Mouse (Mus musculus) gastrocnemius, adult 8-10 months (tissue): ENCODE data around the gene Cd163l1. TPM values are rescaled to one million over a fixed set of nuclear protein-coding genes. Genes with fewer than 3 reads are reported as not detected.

ENCODE experiments used
- DNase-seq, 2 experiments: peaks; one replicate each; pipeline ENCODE4 v3.0.0; 2022; ENCODE audit warnings: low spot score in 2 of 2
- total RNA-seq, 4 experiments: library from RNA; stranded (reverse); gene quantifications; 2 replicates each; pipeline ENCODE4 v1.2.4; 2022

The Cd163l1 gene
- not detected for total RNA-seq

DNA sequence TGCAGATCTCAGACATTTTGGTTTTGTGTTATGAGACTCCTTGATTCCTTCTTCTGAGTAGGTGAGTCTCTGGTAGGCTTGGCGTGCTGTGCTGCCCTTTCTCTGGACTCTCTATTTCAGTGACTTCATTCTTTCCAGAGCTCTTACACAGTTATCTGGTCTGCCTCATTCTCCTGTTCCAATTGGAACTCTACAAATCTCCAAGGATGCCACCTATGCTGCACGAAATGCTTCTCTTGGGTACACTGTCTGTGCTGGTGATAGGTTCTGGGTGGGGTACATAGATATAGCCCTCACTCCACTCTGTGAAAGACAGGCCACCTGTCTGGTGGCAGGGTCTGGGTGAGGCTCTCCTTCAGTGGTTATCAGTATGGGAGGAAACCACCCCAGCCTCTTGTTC is at the start of gene Cd163l1:
TSS of gene Cd163l1 (plus strand) at position 301 of the 400 bp plus-strand sequence.
- DNase-seq, result no peak

DNA sequence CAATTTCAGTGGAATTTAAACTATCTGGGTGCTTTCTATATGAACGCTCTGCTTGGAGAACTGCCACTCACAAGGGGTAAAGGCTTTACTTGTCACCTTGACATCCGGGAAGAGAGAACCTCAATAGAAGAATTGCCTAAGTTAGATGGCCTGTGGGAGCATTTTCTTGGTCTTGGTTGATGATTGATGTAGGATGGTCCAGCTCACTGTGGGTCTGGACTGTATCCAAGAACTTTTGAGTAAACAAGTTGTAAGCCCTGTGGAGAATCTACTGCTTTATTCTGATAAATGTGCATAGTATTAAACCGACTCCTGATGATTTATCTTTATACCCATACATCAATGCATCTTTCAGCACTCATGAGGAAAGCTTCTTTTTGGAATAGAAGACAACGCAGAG is 48.7 kb upstream of the Cd163l1 start:
- DNase-seq, result no peak

DNA sequence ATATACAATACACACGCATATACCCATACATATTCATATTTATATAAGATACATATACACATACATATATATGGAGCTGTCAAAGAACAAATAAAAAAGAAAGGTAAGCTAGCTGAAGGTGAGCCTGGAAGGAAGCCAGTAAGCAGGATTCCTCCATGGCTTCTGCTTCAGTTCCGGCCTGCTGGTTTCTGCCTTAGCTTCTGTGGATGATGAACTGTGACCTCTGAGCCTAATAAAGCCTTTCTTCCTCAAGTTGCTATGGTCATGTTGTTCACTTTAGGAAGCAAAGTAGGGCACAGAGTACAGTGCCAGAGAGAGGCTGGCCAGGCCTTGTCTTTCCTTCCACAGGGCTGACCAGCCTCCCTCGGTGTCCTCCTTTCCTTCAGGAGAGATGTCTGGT is 47.2 kb upstream of the Cd163l1 start:
- DNase-seq, result no peak

DNA sequence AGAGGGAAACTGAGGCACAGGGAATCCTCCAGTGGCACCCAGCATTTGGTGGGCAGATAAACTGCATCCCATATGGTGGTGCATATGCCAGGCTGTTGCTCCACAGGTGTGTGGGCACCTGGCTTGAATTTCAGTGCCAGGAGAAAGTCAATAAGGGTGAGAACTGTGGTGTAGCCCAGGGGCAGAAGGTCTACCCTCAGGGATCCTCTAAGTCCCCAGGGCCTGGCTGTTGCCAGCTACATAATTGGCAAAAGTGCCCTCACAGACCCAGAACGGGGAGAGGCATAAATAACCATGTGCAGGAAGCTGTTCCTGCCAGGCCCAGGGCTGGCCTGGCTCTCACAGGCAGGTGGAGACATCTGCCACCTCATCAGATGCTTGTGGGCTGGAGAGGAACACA is 45.1 kb upstream of the Cd163l1 start, which contains the start of gene Olfr523:
TSS of gene Olfr523 (plus strand) at position 282 of the 400 bp plus-strand sequence.
- DNase-seq, result no peak

DNA sequence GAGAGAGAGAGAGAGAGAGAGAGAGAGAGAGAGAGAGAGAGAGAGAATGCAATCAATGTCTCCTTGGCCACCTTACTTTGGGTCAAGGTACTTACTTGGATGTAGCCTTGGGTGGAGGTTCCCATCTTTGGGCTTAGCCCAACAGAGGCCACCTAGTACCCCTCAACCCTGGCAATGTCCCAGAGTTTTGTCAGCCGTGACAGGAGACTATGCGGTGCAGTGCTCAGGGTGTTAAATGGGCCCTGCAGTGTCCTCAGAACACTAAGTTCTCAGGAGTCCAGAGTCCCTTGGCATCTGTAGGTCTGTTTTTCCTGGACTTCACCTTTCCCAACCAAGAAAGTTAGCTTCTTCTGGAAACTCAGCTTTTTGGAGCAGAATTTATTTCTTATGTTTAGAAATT is 38.9 kb upstream of the Cd163l1 start:
- DNase-seq, result no peak

DNA sequence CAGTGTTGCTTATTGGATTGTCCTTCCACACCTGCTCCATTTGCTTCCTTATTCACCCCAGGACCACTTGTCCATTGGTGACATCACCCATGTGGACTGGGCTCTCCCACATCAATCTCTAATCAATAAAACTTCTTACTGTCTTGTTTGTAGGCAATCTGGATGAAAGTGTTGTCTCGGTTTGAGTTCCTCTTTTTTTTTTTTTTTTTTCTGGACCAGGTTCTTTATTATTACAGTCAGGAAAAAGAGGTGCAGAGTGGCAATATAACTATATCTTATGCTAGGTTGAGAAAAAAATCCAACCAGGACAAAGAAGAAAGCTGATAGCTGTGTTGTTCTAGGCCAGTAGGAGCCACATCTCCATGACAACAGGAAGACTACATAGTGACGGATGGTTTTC is 37.4 kb upstream of the Cd163l1 start:
- no peak for DNase-seq

DNA sequence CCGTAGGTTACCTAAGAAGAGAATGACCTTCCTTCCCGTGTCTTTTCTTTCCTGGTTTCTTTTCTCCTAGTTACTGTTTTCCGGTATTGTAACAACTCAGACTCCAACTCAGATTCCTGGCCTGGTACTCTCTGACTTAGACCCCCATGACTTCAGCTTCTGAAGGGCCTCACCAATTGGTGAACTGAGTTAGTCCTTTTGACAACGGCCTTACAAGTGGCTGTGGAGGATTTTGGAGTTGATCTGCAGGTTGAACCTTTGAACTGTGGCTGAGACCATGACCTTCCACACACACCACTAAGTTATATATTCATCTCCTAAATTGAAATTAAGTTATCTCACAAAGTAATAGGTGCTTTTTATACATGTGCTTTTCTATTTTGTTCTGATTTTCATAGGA is 33.9 kb upstream of the Cd163l1 start:
- no peak for DNase-seq

DNA sequence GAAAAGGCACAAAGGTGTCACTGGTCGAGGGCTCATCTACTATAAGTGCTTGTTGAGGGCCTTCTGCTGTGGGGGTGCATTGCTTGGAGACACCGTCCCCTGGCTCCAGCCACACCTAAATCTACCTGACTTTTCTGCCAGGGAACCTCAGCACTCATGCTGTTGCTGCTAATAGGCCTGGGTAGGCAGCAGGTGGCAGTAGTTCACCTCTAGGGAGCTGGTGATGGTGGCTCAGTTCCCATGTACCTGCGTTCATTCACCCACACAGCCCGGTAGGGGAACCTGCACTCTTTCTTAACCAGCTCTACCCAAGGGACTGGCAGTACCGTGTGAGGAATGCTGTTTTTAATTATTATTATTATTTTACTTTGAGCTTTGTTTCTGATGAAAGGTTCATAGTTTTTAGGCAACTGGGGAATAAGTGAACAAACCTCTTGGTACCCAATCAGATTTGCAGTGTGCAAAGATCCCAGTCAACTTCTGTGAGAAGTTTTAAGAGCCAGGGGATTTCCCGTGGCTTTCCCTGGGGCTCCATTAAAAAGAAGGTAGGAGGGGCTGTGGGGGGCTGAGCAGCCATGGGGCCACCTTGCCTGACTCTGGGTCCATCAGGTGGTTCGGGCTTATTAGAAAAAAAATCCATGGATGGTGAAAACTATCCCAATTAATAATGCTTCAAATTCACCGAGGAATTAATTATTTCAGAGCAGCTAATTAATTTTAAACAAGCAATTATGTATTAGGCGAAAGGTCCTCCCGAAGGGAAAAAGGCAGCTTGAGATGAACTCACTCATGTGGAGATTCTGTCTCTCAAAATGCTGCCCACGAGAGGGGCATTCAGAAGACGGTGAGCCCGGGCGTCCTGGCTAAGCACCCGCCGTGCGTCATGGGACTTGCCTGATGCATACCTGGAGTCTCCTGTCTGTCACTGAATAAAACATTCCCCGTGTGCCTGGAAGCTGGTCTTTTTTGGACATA is 31.1 kb upstream of the Cd163l1 start:
- no peak for DNase-seq

DNA sequence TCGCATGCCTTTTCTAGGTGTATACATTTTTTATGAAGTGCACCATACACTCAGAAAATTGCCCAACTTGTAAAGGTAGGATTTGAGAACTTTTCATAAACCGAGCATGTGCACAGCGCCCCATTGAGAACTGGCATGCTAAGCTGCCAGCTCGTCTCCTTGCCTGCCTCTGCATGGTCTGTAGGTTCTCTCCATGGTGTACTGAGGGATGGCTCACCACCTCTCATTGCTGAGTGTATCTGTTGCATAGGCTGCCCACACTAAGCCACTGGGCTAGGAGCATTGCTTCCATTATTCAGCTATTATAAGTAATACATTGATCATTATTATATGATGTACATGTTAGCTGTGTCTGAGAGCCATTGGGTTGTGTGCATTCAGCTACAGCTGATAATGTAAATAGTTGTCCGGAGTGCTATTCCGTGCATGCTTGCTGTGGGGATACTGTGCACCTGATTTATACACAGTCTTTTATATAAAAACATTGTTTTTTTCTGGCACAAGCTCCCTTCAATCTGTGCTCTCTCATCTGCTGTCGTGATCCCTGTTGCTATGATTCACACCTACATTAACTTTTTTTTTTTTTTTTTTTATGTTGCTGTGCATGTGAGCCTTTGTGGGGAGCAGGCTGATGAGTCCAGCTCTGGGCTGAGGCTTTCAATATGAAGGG is 30.2 kb upstream of the Cd163l1 start:
- no peak for DNase-seq

DNA sequence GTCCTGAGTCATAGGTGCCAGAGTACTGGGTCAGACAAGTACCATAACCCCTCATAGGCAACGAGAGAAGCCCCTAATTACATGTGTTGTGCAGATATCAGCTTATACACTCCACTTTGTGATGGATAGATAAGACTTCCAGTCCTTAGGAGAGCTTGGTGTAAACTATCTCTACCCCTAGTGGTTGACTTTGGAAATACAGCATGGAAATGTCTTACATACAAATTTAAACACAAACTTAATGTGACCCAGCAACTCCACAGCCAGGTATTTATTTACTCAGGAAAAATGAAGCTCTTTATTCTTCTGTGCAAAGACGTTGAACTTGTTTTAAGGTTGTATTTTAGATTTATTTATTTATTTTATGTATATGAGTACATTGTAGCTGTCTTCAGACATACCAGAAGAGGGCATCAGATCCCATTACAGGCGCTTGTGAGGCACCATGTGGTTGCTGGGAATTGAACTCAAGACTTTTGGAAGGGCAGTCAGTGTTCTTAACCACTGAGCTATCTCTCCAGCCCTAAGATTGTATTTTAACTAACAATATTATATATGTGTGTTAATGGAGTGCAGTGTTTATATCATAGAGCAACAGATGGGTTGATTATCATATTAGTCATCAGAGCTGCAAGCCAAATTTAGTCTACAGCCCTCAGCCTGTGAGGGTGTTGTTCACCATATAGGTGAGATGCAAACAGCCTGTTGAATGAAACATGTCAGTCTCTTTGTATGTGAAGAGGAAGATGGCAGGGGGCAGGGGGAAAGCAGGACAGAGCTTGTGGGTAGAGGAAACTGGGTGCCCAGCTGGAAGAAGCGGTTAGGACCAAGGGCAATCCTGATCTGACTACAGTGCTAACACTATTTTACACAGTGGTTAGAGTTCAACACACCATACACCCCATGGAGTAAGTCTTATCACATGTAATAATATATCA is 29.4 kb upstream of the Cd163l1 start:
- no peak for DNase-seq

DNA sequence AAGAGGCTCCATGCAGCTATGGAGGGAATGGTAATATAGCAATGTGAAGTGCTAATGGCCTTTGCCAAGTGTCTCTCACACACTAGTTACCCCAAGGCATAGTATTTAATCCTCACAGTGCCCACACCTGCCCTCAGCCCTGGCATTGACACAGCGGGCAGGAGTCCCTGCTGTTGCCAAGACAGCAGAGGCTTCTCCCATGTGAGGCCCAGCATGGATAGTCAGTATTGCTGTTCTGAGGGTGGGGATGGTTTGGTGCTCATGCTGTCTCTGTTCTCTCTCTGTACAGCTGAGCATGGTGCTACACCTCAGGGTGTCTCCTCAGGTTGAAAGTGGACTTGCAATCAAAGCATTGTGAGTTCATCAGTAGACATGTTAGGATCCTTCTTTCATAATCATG is 27.6 kb upstream of the Cd163l1 start:
- no peak for DNase-seq

DNA sequence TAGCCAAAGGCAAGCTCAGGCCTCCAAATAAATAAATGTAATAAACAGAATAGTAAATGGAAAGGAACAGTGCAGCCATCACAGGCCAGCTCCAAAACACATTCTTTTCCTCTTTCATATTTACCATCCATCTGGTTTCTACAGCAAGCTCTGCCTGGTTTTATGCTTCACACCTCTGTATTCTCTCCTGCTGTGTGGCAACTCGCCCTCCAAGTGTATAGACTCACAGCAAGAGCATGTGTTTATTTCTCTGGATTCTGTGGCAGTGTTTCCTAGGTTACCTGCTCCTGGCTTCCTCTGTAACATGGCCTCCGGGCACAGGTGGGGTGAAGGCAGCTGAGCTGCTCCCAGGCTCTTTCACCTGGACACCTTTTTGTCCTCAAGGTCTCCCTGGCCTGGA is 25.6 kb upstream of the Cd163l1 start:
- DNase-seq, result no peak

DNA sequence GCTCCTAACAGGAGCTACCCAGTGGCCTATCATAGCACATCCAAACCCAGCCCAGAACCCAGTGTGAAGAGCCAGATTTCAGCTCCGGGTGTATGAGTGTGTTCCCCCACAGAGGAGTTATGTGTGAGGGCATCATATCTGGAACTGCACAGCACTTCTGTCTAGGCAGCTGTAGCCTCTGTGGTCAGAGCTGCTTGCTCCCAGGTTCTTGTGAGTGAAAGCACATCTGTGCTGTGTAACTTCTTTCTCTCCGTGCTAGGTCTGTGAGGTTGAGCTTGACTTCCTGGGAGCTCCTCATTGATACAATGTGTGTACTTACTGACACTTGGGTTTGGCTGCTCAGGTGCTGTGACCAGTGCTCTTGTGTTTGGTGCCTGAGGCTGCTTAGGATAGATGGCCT is 25.2 kb upstream of the Cd163l1 start:
- no peak for DNase-seq

DNA sequence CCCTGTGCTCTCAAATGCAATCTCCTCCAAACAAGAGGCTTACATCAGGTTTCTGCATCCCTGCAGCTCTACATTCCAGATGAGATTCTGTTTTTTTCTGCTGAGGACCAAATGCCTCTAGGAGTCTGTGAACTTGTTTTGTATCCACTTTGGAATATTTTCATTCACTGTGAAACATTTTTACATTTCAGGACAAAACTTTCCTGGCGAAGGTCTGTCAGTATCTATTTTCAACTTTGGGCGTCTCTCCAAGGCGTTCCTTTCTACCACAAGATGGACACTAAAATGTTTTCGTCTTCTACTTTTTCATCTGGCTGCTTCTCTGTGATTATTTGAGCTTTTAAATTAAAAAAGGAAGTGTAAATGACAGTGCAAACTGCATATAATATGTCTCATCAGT is 24.0 kb upstream of the Cd163l1 start:
- DNase-seq, result no peak

DNA sequence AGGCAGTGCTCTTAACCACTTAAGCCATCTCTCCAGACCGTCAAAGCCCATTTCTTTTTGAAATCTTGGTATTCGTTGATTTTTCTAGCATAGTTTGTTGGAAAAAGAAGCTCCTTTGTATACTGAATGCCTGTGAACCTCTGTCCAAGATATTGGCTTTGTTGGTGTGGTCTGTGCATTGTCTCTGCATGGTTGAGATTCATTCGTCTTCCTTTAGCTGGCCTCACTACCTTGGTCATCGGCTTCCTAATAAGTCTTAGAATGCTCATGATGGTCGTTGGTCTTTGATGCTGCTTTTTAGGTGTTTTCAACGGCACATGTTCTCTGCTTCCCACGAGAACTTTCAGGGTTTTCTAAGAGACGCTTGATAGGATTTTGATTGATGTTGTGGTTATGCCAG is 22.1 kb upstream of the Cd163l1 start:
- DNase-seq, result no peak

DNA sequence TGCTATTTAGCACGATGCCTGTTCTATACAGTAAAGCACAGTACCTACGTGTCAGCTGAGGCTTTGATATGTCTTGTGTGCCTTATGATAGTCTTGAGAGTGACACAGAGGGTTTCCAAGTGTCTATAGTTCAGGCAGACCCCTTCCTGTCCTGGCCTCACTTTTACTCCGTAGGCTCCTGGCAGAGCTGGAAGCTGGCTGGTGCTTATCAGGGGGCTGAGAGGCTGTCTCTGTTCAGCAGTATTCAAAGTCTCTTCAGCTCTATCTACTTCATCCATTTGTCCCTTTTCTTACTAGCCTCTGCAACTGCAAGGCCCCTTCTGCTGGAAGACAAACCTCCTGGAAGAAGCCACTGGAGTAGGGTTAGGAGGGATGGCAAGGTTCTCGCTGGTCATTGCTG is 17.0 kb upstream of the Cd163l1 start:
- no peak for DNase-seq

DNA sequence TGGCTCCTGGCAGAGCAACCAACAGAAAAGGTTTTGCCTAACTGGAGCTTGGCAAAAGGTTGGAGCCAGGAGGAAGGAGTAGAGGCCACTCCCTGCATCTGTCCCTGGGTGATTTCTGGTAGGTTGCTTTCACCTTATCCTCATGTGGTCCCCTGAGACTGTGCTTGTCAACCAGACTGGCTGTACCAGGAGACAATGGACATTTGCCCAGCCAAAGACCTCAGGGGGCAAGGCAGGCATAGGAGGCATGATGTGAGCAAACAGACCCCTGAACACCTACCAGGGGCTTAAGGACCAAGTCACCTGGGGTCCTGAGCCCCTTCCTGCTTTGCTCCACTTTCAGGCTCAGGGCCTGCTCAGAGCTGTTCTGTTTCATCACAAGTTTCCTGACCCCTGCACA is 12.2 kb upstream of the Cd163l1 start, which contains the start of gene Olfr524:
TSS of gene Olfr524 (minus strand) at position 101 of the 400 bp plus-strand sequence.
- DNase-seq, result no peak

DNA sequence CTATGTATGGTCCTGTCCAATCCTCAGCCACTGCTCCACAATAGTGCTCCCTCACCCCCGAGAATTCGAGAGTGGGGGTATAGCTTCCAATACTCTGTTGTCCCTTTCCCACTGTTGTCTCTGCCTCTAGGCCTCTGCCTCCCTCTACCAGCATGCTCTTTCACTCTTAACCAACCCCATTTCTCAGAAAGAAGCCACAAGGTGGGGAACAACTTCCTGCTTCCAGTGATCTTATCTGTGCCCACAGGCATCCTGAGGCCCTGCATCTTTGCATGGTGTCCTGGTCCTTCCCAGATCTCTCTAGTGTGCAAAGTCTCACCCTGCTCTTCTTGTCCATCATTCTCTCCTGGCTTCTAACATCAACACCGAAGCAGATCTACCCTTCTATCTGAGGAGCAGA is 11.2 kb upstream of the Cd163l1 start:
- no peak for DNase-seq

DNA sequence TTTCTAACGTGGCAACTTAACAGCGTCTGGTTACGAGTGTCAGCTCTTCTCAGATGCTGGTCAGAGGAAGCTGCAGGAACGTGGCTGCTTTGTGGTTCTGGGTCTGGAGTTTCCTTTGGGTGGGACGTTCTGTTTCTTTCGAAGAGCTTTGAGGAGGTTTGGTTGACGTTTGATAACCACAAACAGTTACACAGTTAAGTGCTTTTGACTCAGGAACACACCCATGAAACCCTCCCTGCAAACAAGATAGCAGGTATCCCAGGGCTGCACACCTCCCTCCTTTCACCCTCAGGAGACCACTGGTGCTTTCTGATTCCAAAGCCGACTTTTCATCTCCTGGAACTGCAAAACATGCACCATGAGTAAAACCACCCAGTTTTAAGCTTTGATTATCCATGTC is 9.9 kb upstream of the Cd163l1 start:
- no peak for DNase-seq

DNA sequence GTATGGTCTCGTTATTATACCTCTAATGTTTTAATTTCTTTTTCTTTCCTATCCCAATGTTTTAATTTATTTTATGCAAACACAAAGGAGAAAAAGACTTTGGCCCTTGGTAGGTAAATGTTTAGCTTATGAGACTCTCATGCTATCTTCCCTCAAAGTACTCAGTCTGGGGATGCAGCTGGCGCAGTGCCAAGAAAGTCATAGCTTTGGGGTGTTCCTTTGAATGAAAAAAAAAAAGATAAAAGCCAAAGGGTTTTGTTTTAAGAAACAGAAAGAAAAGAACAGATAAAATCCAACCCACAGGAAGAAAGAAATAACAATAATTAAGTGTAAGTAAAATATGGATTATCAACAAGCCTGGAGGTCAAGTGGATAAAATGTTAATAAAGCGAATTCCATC is 9.4 kb upstream of the Cd163l1 start:
- DNase-seq, result no peak

DNA sequence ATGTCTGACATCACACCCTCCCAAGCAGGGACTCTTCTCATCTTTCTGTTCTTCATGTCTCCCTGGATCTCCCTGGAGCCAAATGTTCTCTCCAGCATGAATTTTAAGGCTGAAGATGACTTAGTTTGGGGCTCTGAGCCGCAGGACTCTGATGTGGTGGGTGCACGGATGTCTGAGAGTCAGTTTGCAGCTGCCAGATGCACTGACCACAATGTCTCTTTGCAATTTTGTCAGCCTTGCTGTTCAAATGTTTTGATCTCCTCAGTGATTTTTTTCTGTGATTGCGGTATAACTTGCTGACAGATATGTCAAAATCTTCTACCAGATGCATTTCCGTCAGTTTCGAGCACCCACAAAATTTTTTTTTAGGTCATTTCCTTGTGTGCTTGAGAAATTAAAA is 4.2 kb upstream of the Cd163l1 start:
- DNase-seq, result no peak

DNA sequence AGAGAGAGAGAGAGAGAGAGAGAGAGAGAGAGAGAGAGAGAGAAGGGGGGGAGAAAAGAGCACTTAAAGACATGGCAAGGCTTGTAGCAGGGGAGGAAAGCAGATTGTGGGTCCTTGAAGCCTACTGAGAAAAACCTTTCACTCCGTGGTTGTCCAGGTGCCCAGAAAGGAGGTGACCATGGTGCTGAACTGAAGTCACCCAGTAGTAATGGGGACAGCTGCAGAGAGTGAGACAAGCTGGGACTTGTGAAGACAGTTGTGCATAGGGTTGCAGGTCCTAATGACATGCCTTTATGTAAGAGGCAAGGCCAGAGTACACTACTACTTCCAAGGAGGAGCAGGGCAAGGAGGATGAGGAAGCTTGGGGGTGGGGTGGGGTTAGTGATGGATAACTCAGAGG is 1.2 kb downstream of the Cd163l1 start:
- no peak for DNase-seq
